Mouse (Mus musculus) limb, embryonic 15.5 days (tissue): Measurements from ENCODE around the gene Gnat2. TPM values are rescaled to one million over a fixed set of nuclear protein-coding genes. Genes with fewer than 3 reads are reported as not detected.

Experiments used
- ATAC-seq: fragments of 200-750 bp; cut with Nextera tagmentation; 2 replicates; pipeline ENCODE4 v1.8.0; 2017; ENCODE audit warnings: low read depth, moderate TSS enrichment; ENCODE audit not compliant: insufficient number of reproducible peaks, low FRiP score, low TSS enrichment
- H3K27ac ChIP-seq: fragments of 300-500 bp; sonication (generic); 2 replicates; pipeline ENCODE4 v1.5.1; 2015; ENCODE audit warnings: moderate library complexity, mild to moderate bottlenecking, inconsistent platforms
- H3K27me3 ChIP-seq: fragments of 300-500 bp; sonication (generic); 2 replicates; pipeline ENCODE4 v1.6.1; 2015; ENCODE audit warnings: inconsistent platforms
- H3K36me3 ChIP-seq: fragments of 300-500 bp; sonication (generic); 2 replicates; pipeline ENCODE4 v1.6.1; 2015; ENCODE audit warnings: inconsistent platforms
- H3K4me1 ChIP-seq: fragments of 300-500 bp; sonication (generic); 2 replicates; pipeline ENCODE4 v1.6.1; 2015; ENCODE audit warnings: inconsistent platforms
- H3K4me2 ChIP-seq: fragments of 300-500 bp; sonication (generic); 2 replicates; pipeline ENCODE4 v1.6.1; 2015; ENCODE audit warnings: mild to moderate bottlenecking, inconsistent platforms
- H3K4me3 ChIP-seq: fragments of 300-500 bp; sonication (generic); 2 replicates; pipeline ENCODE4 v1.5.1; 2015; ENCODE audit warnings: mild to moderate bottlenecking, inconsistent platforms
- H3K9ac ChIP-seq: fragments of 300-500 bp; sonication (generic); 2 replicates; pipeline ENCODE4 v1.6.1; 2015; ENCODE audit warnings: inconsistent platforms
- H3K9me3 ChIP-seq: fragments of 300-500 bp; sonication (generic); 2 replicates; pipeline ENCODE4 v1.6.1; 2016; ENCODE audit warnings: inconsistent platforms
- WGBS: fragments of 180-500 bp; shearing (Covaris S2); methylation state at CpG from one replicate; pipeline ENCODE4 v1.1.7; 2015; 5-methylcytosine and 5-hydroxymethylcytosine counted together
- polyA plus RNA-seq: library from polyadenylated mRNA; unstranded; fragments of >200 nt; fragmentation: Nextera tagmentation; extraction: Ambion mirVana; gene quantifications from 2 replicates; pipeline ENCODE4 v1.2.1, GENCODE M21; 2015

The Gnat2 gene
- polyA plus RNA-seq, 1 experiment from 2014 or later: 0.67 TPM

DNA sequence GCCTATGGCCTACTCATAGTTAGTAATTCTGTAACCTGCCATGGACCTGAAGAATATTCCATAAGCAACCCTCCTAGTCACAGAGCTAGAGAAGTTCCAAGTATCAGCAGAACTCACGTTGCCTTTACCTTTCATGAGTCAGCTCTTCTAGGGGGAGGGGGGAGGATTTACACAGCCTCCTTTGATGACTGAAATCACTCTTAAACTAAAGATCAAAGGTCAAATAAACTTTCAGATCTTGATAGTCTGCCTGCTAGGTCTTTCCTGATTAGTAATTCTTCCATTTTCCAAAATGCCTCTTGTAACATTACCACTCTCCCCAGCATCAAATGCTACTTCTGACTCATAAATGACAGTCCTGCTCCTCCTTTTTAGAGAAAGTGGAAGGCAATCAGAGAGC, 31.5 kb downstream of the Gnat2 start:
- H3K9me3 ChIP-seq: no peaks in the 10 kb centered on the region
- no peak overlapping the region for H3K27ac ChIP-seq
- peaks cover 10% of the 10 kb centered on the region for H3K4me1 ChIP-seq
- 43% methylated on average over 1 of the region's 1 CpGs for WGBS
- H3K4me3 ChIP-seq: no peak overlapping the region
- H3K27me3 ChIP-seq: no peaks in the 10 kb centered on the region
- H3K36me3 ChIP-seq: peaks cover 28% of the 10 kb centered on the region
- H3K9ac ChIP-seq: no peak overlapping the region
- no peak for ATAC-seq
- no peak overlapping the region for H3K4me2 ChIP-seq

DNA sequence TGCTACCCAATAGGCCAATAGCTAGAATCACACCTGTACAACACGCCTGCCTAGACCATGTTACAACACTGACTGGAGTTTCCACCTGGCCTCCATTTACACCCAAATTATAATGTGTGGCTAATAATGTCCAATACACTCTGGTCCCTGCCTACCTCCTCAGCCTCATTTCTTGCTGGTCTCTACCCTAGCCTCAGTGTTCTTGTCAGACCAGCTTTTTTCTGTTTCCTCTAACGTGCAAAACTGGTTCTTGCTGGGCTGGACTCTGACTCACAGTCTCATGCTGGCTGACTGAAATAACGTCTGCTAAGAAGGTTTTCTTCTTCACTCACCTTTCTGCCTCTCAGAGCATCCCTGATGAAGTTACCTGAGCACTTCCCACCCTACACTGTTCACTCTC, 33.7 kb downstream of the Gnat2 start:
- Histone ChIP-seq H3K4me2 (no peak overlapping the region), H3K9me3 (no peaks in the 10 kb centered on the region), H3K4me1 (peaks cover 15% of the 10 kb centered on the region), H3K36me3 (peaks cover 16% of the 10 kb centered on the region), H3K27ac (no peak overlapping the region), H3K9ac (no peak overlapping the region), H3K4me3 (no peak overlapping the region), H3K27me3 (no peaks in the 10 kb centered on the region)
- no peak for ATAC-seq
- WGBS: 73% methylated on average over 3 of the region's 3 CpGs

DNA sequence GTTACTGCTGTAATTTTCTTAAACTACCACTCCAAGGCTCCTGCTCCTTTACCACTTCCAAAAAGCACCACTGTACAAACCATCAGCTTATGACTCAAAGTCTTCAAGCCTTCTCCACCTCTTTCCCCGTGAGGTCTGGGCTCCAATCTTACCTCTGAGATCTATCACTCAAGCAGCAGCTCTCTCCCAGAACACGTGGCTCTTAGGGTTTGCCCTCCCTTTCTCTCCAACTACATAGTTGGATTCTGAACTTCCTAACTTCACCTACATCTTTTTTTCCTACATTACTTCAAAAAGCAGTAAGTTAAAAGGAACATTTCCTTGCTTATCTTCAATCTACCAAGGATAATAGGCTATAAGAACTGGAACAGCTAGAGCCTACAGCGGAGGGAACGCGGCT, 35.9 kb downstream of the Gnat2 start:
- H3K4me3 ChIP-seq: no peak overlapping the region
- H3K27ac ChIP-seq: 0 out of 2 replicates have a peak overlapping the region, but pooled peaks have one; percentile 4
- H3K4me1 ChIP-seq: peaks cover 20% of the 10 kb centered on the region
- no peaks in the 10 kb centered on the region for H3K27me3 ChIP-seq
- ATAC-seq: no peak
- H3K9me3 ChIP-seq: no peaks in the 10 kb centered on the region
- H3K9ac ChIP-seq: no peak overlapping the region
- no peak overlapping the region for H3K4me2 ChIP-seq
- 0 out of 2 replicates have a peak, but pooled peaks cover under 1% of the 10 kb centered on the region for H3K36me3 ChIP-seq
- WGBS: 68% methylated on average over 5 of the region's 5 CpGs

DNA sequence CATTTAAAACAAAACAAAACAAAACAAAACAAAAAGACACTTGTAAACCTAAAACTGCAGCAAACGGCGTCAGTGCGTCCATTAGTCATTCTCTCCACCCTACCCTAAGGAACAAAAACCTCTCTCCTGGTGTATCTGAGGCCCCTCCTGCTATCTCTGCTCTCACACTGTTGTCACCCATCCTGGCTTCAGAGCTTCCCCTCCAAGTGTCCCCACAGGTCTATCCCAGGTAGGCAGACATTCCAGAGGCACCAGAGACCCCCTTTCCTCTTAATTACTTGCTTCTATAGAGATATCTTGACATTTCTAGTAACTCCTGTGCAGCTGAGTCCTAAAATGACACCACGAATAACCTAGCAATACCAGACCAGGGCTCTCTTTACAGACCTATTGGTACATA, 36.8 kb downstream of the Gnat2 start:
- no peak for ATAC-seq
- Histone ChIP-seq H3K27ac (no peak overlapping the region), H3K4me3 (no peak overlapping the region), H3K27me3 (no peaks in the 10 kb centered on the region), H3K4me1 (peaks cover 20% of the 10 kb centered on the region), H3K9me3 (no peaks in the 10 kb centered on the region), H3K4me2 (no peak overlapping the region), H3K36me3 (no peaks in the 10 kb centered on the region), H3K9ac (no peak overlapping the region)
- WGBS: 85% methylated on average over 4 of the region's 4 CpGs

DNA sequence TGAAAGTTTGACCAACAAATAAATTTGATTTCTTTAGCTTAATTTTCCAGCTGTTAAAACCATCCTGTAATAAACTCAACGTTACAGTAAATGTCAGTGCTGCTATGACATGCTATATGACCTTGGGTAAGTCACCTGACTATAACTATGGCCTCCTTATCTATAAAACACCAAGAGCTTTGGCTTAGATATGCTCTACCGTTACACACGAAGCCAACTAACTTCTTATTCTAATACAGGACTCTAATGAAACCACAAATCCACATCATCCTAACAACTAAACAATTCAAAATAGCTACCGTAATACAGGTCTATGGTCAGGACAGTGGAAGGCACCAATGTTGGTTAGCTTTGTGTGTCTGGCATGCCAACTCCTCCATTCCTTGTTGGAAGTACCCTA, 37.2 kb downstream of the Gnat2 start:
- H3K27me3 ChIP-seq: no peaks in the 10 kb centered on the region
- H3K27ac ChIP-seq: no peak overlapping the region
- no peak overlapping the region for H3K4me3 ChIP-seq
- no peak overlapping the region for H3K4me2 ChIP-seq
- 88% methylated on average over 4 of the region's 4 CpGs for WGBS
- H3K9ac ChIP-seq: no peak overlapping the region
- H3K9me3 ChIP-seq: no peaks in the 10 kb centered on the region
- H3K36me3 ChIP-seq: no peaks in the 10 kb centered on the region
- peaks cover 20% of the 10 kb centered on the region for H3K4me1 ChIP-seq
- ATAC-seq: no peak

DNA sequence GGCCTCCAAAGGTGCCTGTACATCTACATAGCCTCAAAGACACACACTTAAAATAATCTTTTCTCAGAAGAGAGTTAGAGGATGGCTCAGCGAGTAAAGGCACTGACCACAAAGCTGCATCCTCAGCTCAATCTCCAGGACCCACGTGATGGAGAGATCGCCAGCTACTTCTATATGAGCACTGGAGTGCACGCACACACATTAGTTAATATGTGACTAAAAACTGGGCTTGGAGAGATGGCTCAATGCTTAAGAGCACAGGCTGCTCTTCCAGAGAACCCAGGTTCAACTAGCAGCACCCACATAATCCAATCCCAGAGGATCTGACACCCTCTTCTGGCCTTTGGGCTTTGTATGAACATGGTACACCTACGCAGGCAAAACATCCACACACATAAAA, 38.6 kb downstream of the Gnat2 start:
- no peaks in the 10 kb centered on the region for H3K9me3 ChIP-seq
- H3K4me3 ChIP-seq: no peak overlapping the region
- peaks cover 20% of the 10 kb centered on the region for H3K4me1 ChIP-seq
- 93% methylated on average over 5 of the region's 5 CpGs for WGBS
- H3K9ac ChIP-seq: no peak overlapping the region
- H3K27me3 ChIP-seq: no peaks in the 10 kb centered on the region
- no peak overlapping the region for H3K4me2 ChIP-seq
- no peaks in the 10 kb centered on the region for H3K36me3 ChIP-seq
- no peak for ATAC-seq
- no peak overlapping the region for H3K27ac ChIP-seq

DNA sequence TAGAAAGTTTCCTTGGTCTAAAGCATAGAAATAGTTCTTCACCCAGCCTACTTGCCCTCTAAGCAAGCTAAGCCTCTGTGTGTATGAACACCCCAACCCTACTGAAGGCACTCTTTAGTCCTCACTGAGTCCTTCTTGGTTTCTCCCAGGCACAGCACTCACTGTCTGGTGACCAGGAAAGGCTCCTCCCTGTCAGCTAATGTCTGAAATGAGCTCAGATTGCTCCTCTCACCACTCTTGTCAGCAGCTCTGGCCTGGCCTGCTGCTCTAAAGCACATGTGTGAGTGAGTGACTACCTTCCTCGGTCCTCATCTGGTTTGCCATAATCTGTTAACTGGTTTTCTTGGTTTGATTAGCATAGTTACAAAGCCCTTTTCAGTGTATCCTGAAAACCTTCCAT, 39.2 kb downstream of the Gnat2 start:
- Histone ChIP-seq H3K9me3 (no peaks in the 10 kb centered on the region), H3K4me2 (no peak overlapping the region), H3K4me3 (no peak overlapping the region), H3K9ac (no peak overlapping the region), H3K4me1 (peaks cover 20% of the 10 kb centered on the region), H3K27ac (peak overlapping the region; percentile 8; the same call in 1 of the 2 replicates), H3K27me3 (no peaks in the 10 kb centered on the region), H3K36me3 (no peaks in the 10 kb centered on the region)
- WGBS: 64% methylated on average over 1 of the region's 1 CpGs
- no peak for ATAC-seq

DNA sequence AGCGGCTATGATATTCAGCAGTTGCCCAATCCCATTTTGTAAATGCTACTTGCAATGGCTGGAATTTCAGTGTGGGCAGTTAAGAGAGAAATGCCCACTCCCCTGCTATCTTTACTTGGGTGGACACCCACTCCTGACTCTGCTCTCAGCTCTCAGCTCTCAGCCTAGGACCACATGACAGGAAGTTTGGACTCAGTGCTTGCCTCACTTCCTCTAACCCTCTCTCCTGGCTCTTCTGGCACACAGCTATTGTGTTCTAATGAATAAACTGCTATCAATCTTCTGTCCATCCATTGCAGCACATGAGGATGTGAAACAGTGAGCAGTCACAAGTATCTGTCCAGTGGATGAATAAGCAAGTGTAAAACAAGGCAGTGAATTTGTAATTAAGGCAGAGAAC, 39.9 kb downstream of the Gnat2 start:
- Histone ChIP-seq H3K4me2 (no peak overlapping the region), H3K4me3 (no peak overlapping the region), H3K27me3 (no peaks in the 10 kb centered on the region), H3K9me3 (no peaks in the 10 kb centered on the region), H3K36me3 (no peaks in the 10 kb centered on the region), H3K4me1 (peaks cover 20% of the 10 kb centered on the region), H3K9ac (no peak overlapping the region), H3K27ac (no peak overlapping the region)
- ATAC-seq: no peak
- 81% methylated on average over 1 of the region's 1 CpGs for WGBS

DNA sequence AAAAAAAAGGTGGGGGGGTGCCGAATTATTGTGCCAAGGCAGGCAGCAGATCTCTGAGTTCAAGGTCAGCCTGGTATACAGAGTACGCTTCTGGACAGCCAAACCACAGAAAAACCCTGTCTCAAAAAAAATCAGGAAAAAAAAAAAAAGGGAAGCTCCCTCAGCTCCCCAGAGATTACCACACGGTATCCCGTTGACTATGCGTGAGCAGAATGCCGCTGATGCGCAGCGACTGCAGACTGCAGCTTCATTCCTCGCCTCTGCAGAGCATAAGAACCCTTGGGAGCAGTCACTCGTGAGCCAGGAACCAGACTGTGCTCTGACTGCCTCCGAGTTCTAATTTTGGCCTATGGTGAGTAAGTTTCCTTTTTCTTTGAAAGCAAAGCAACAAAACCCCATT, 42.1 kb downstream of the Gnat2 start:
- WGBS: 81% methylated on average over 11 of the region's 11 CpGs
- H3K27ac ChIP-seq: no peak overlapping the region
- no peak for ATAC-seq
- no peaks in the 10 kb centered on the region for H3K36me3 ChIP-seq
- no peak overlapping the region for H3K4me3 ChIP-seq
- no peaks in the 10 kb centered on the region for H3K27me3 ChIP-seq
- H3K4me1 ChIP-seq: peaks cover 5% of the 10 kb centered on the region; the same call in 1 of the 2 replicates
- H3K9me3 ChIP-seq: no peaks in the 10 kb centered on the region
- no peak overlapping the region for H3K9ac ChIP-seq
- H3K4me2 ChIP-seq: no peak overlapping the region

DNA sequence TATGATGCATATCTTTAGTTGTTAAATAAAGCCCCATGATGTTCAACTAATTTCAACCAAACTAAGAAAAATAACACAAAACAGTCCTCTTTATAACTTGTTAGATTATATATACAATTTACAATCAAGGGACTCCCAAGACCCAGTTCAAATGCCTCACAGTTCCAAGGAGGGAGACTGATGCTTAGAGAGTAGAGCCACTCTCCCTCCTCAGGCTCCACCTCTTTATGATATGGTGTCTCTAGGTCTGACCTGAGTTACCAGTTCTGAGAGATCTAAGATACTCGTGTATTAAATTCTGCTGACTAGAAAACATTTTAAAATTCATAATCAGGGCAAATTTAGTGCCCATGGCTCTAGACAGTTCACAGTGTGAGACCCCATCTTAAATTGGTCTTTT, 46.5 kb downstream of the Gnat2 start:
- H3K27me3 ChIP-seq: no peaks in the 10 kb centered on the region
- no peak overlapping the region for H3K4me3 ChIP-seq
- H3K36me3 ChIP-seq: peaks cover 5% of the 10 kb centered on the region; the same call in 1 of the 2 replicates
- no peak overlapping the region for H3K9ac ChIP-seq
- H3K9me3 ChIP-seq: no peaks in the 10 kb centered on the region
- no peak overlapping the region for H3K4me2 ChIP-seq
- WGBS: 82% methylated on average over 1 of the region's 1 CpGs
- peaks cover 3% of the 10 kb centered on the region; the same call in 1 of the 2 replicates for H3K4me1 ChIP-seq
- no peak for ATAC-seq
- H3K27ac ChIP-seq: no peak overlapping the region

DNA sequence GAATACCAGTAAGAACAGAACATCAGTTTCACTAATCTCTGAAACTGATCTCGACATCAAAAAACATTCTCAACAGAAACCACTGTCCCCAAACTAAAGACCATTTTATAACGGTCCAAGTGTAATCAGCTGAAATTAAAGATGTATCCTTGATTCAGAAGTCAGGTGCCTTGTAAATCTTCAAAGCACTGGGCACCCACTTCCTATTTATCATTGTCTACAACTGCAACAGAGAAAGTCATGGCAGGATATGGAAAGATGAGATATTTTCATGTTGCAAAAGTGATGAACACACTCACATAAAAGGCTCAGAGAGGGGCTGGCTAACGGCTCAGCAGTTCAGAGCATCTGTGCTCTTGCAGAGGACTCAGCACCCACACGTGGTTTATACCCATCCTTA, 48.2 kb downstream of the Gnat2 start:
- Histone ChIP-seq H3K9ac (no peak overlapping the region), H3K4me1 (peaks cover 10% of the 10 kb centered on the region), H3K4me3 (no peak overlapping the region), H3K27ac (no peak overlapping the region), H3K27me3 (no peaks in the 10 kb centered on the region), H3K4me2 (no peak overlapping the region), H3K36me3 (peaks cover 5% of the 10 kb centered on the region; the same call in 1 of the 2 replicates), H3K9me3 (no peaks in the 10 kb centered on the region)
- 76% methylated on average over 4 of the region's 4 CpGs for WGBS
- ATAC-seq: no peak

DNA sequence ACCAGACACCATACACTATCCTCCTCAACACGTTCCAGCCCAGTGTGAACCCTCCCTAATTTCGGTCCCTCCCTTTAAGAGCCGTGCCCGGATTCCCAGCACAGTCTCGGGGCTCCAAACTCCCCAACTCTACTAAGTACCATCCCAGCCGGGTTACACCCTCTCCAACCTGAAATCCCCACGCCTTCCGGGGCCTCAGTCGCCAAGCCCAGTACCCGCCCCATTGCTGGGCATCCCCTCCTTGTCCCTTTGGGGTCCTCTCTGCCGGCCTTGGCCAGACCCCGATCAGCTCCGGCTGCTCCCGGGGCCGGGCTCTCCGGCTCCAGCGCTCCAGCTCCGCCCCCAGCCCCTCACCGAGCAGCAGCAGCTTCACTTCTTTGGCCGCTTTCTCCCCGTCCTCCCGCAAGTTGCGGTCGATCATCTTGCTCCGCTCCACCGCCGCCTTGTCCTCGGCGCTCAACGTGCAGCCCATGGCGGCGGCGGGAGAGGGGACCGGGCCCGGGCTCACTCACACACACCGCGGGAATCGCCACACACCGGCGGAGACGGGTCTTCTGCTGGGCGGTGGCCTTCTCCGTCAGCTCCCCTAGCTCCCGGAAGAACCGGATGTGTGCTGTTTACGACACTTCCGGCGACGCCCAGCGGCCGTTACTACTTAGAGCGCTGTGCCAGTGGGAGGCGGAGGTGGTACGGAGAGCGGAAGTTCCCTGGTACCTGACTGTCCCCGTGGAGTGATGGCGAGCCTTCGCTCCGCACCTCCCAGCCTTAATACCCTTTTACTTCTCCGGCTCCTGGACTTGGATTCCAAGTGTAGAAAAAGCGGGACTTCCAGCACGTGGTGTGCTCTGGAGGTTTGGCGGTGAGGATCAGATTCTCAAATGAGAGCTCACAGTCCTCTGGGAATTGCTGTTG, 53.2 kb downstream of the Gnat2 start, which contains the start of gene Gnai3:
Gene Gnai3 (minus strand): TSS at position 613 of the 912 bp plus-strand sequence.
- Histone ChIP-seq H3K9me3 (no peaks in the 10 kb centered on the region), H3K9ac (peak within 1 kb of the TSS; percentile 97), H3K4me3 (peak within 1 kb of the TSS; percentile 96), H3K27ac (peak within 1 kb of the TSS; percentile 97), H3K36me3 (no peaks in the 10 kb centered on the region), H3K4me1 (peaks cover 21% of the 10 kb centered on the region), H3K4me2 (peak within 1 kb of the TSS; percentile 74), H3K27me3 (no peaks in the 10 kb centered on the region)
- under 1% methylated on average over 63 of the region's 63 CpGs for WGBS
- ATAC-seq: peak; percentile 89
